Mouse (Mus musculus): ENCODE data around the gene Tmc6. TPM values are rescaled to one million over a fixed set of nuclear protein-coding genes. Genes with fewer than 3 reads are reported as not detected.

The Tmc6 gene
- total and polyA plus RNA-seq, 3 experiments = 16.8 to 28.4 (median 26.8) TPM

GRCm38 (mm10) chr11:117823411-117823810 is 41.4 kb upstream of the Tmc6 start:
- Histone ChIP-seq H3K27me3 (replicated peaks) (no peaks in the 10 kb centered on the region), H3K9me3 (replicated peaks; ENCODE audit: low read length) (no peaks in the 10 kb centered on the region), H3K9ac (ENCODE audit: insufficient read depth, low read depth) (no peak overlapping the region; the same call in 1 of the 2 replicates), H3K4me3 (replicated peaks in 1 of 3; ENCODE audit: low read depth in 2 of 3, low read length in 2 of 3, poor library complexity in 1 of 3) (no peak overlapping the region), H3K4me2 (ENCODE audit: insufficient read depth, low read depth, poor library complexity, severe bottlenecking) (no peak overlapping the region), H3K4me1 (ENCODE audit: control insufficient read depth in 1 of 2, insufficient read depth in 2 of 2) (peaks cover 3 to 58% of the 10 kb centered on the region in 2 experiments; a peak in 2 of 4 replicates), H3K27ac (ENCODE audit: insufficient read depth, low read depth) (no peak overlapping the region), H3K79me2 (replicated peaks; ENCODE audit: control insufficient read depth, extremely low read depth, insufficient read depth, poor library complexity, severe bottlenecking) (peaks cover 51% of the 10 kb centered on the region), H3K36me3 (replicated peaks in 1 of 2; ENCODE audit: control insufficient read depth in 1 of 2, insufficient read depth in 1 of 2, low read length in 1 of 2) (peaks cover 50 to 63% of the 10 kb centered on the region in 2 experiments)
- peak; percentile 48; the same call in 1 of the 2 replicates for TF ChIP-seq ZMIZ1 (IDR thresholded peaks at IDR 0.05; ENCODE audit: low read depth, low read length)
- TF ChIP-seq E2F4 (IDR thresholded peaks at IDR 0.05; ENCODE audit: insufficient replicate concordance, low read depth, low read length) = no peak
- TF ChIP-seq TBP (conservative IDR thresholded peaks at IDR 0.05; ENCODE audit: low read depth, low read length) = no peak
- DNase-seq (ENCODE audit: extremely low read depth) = no peak
- dilution Hi-C loops (cut with MboI; ENCODE audit: extremely low pct_ligation_motif_present, extremely low pct_unique_long_range_greater_than_20kb, low sequenced_read_pairs) = no loop called here
- in situ Hi-C loops (cut with MboI; ENCODE audit: low pct_ligation_motif_present, low pct_unique_long_range_greater_than_20kb, low sequenced_read_pairs) = loop anchor here (10.0 kb wide), 2 partner anchors 109 to 349 kb away; no protein-coding TSS in a partner anchor

GRCm38 (mm10) chr11:117822728-117823241 is 40.8 kb upstream of the Tmc6 start:
- peak; percentile 69 for TF ChIP-seq ZMIZ1 (IDR thresholded peaks at IDR 0.05; ENCODE audit: low read depth, low read length)
- TF ChIP-seq POLR2AphosphoS2 (IDR thresholded peaks at IDR 0.05; ENCODE audit: low read depth, low read length) = no peak
- TF ChIP-seq POLR2A (IDR thresholded peaks at IDR 0.05; ENCODE audit: low read depth, low read length) = peak; percentile 50
- TF ChIP-seq RCOR1 (conservative IDR thresholded peaks at IDR 0.05; ENCODE audit: low read depth, low read length) = 0 out of 2 replicates have a peak, but pooled peaks have one; percentile 14
- no peak overlapping the region for H3K9ac ChIP-seq (ENCODE audit: insufficient read depth, low read depth)

GRCm38 (mm10) chr11:117821868-117822267 is 39.9 kb upstream of the Tmc6 start:
- H3K4me2 ChIP-seq (ENCODE audit: insufficient read depth, low read depth, poor library complexity, severe bottlenecking) = no peak overlapping the region
- H3K4me1 ChIP-seq (ENCODE audit: control insufficient read depth in 1 of 2, insufficient read depth in 2 of 2) = peaks cover 3 to 74% of the 10 kb centered on the region in 2 experiments; a peak in 2 of 4 replicates
- DNase-seq (ENCODE audit: extremely low read depth) = no peak
- peaks cover 64 to 78% of the 10 kb centered on the region in 2 experiments for H3K36me3 ChIP-seq (replicated peaks in 1 of 2; ENCODE audit: control insufficient read depth in 1 of 2, insufficient read depth in 1 of 2, low read length in 1 of 2)
- H3K9me3 ChIP-seq (replicated peaks; ENCODE audit: low read length) = no peaks in the 10 kb centered on the region
- dilution Hi-C loops (cut with MboI; ENCODE audit: extremely low pct_ligation_motif_present, extremely low pct_unique_long_range_greater_than_20kb, low sequenced_read_pairs) = no loop called here
- H3K4me3 ChIP-seq (replicated peaks in 1 of 3; ENCODE audit: low read depth in 2 of 3, low read length in 2 of 3, poor library complexity in 1 of 3) = no peak overlapping the region
- peaks cover 52% of the 10 kb centered on the region for H3K79me2 ChIP-seq (replicated peaks; ENCODE audit: control insufficient read depth, extremely low read depth, insufficient read depth, poor library complexity, severe bottlenecking)
- in situ Hi-C loops (cut with MboI; ENCODE audit: low pct_ligation_motif_present, low pct_unique_long_range_greater_than_20kb, low sequenced_read_pairs) = loop anchor here (10.0 kb wide), 2 partner anchors 107 to 347 kb away; no protein-coding TSS in a partner anchor
- TF ChIP-seq CHD1 (IDR thresholded peaks at IDR 0.05; ENCODE audit: low read depth, low read length) (no peak), SMC3 (IDR thresholded peaks at IDR 0.05; ENCODE audit: low read depth, low read length) (0 out of 2 replicates have a peak, but pooled peaks have one; percentile 1), POLR2A (IDR thresholded peaks at IDR 0.05; ENCODE audit: low read depth, low read length) (peak; percentile 43; the same call in 1 of the 2 replicates), RCOR1 (conservative IDR thresholded peaks at IDR 0.05; ENCODE audit: low read depth, low read length) (no peak), POLR2AphosphoS2 (IDR thresholded peaks at IDR 0.05; ENCODE audit: low read depth, low read length) (peak; percentile 44; the same call in 1 of the 2 replicates)
- H3K27ac ChIP-seq (ENCODE audit: insufficient read depth, low read depth) = no peak overlapping the region
- no peaks in the 10 kb centered on the region for H3K27me3 ChIP-seq (replicated peaks)
- no peak overlapping the region for H3K9ac ChIP-seq (ENCODE audit: insufficient read depth, low read depth)

More at GRCm38 (mm10) chr11:117822728-117823241, 40.8 kb upstream of the Tmc6 start:
- Histone ChIP-seq H3K36me3 (replicated peaks in 1 of 2; ENCODE audit: control insufficient read depth in 1 of 2, insufficient read depth in 1 of 2, low read length in 1 of 2) (peaks cover 56 to 69% of the 10 kb centered on the region in 2 experiments), H3K4me2 (ENCODE audit: insufficient read depth, low read depth, poor library complexity, severe bottlenecking) (no peak overlapping the region), H3K9me3 (replicated peaks; ENCODE audit: low read length) (no peaks in the 10 kb centered on the region), H3K4me1 (ENCODE audit: control insufficient read depth in 1 of 2, insufficient read depth in 2 of 2) (peaks cover 3 to 64% of the 10 kb centered on the region in 2 experiments; a peak in 2 of 4 replicates), H3K4me3 (replicated peaks in 1 of 3; ENCODE audit: low read depth in 2 of 3, low read length in 2 of 3, poor library complexity in 1 of 3) (no peak overlapping the region), H3K27ac (ENCODE audit: insufficient read depth, low read depth) (no peak overlapping the region), H3K79me2 (replicated peaks; ENCODE audit: control insufficient read depth, extremely low read depth, insufficient read depth, poor library complexity, severe bottlenecking) (peaks cover 52% of the 10 kb centered on the region), H3K27me3 (replicated peaks) (no peaks in the 10 kb centered on the region)
- no peak for DNase-seq (ENCODE audit: extremely low read depth)
- dilution Hi-C loops (cut with MboI; ENCODE audit: extremely low pct_ligation_motif_present, extremely low pct_unique_long_range_greater_than_20kb, low sequenced_read_pairs) = no loop called here
- in situ Hi-C loops (cut with MboI; ENCODE audit: low pct_ligation_motif_present, low pct_unique_long_range_greater_than_20kb, low sequenced_read_pairs) = loop anchor here (10.0 kb wide), 2 partner anchors 108 to 348 kb away; no protein-coding TSS in a partner anchor

Data from CH12.LX (cell line).